Mouse (Mus musculus) erythroid progenitor cell, adult 5-6 weeks (primary cell): ENCODE results near the gene Ppil4. TPM values are rescaled to one million over a fixed set of nuclear protein-coding genes. Genes with fewer than 3 reads are reported as not detected.
"Not testable (repeated sequence)": the region's sequence is repeated elsewhere in the genome, so short reads cannot be mapped to it uniquely, and the experiment has no call there.

ENCODE experiments used
- ATAC-seq: replicated peaks from 2 replicates; pipeline ENCODE4 v1.8.0; 2016; ENCODE audit warnings: moderate number of reproducible peaks, mild to moderate bottlenecking, moderate TSS enrichment, inconsistent platforms; ENCODE audit not compliant: poor library complexity, low FRiP score, severe bottlenecking
- total RNA-seq, 2 experiments: library from RNA; stranded (forward) in 1 of 2; stranded (reverse) in 1 of 2; fragments of 150-400 nt in 1 of 2; fragments of 186-747, 209-891 nt in 1 of 2; gene quantifications; 2 replicates each; pipeline versions ENCODE4 v1.2.3 to v1.2.4; 2015 to 2017; ENCODE audit warnings: low replicate concordance in 2 of 2

The Ppil4 gene
- total RNA-seq (2015; ENCODE audit: low replicate concordance) (35.7 and 36.0 TPM in 2 replicates), total RNA-seq (2017; ENCODE audit: low replicate concordance) (66.4 and 88.2 TPM in 2 replicates)

DNA sequence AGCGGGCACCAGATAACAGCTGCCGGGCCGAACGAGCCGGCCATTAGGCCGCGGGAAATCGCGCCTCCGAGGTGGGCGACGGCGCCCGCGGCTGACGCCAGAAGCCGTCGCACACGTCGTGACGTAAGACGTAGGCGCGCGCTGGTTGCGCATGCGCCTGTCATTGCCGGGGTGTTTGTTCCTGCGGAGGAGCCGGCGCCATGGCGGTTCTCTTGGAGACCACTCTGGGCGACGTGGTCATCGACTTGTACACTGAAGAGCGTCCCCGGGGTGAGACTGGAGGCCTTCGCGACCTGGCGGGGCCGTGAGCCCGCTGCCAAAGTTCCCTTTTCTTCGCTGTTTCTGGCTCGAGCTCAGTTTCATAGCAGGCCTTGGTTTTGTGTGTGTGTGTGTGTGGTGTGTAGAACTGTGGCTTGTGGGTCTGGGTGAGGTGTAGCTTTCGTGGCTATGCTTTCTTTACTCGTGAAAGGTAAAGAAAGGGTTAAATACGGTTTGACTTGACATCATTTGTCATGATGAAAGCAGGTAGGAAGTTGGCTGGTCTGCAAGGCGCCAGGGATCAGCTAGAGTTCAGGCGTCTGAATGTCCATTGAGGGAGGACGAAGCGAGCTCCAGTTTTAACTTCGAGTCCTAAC lies at the start of gene Ppil4, which contains the start of gene Ginm1:
Ppil4 (plus strand) TSS at position 141 of the 635 bp plus-strand sequence.
Ginm1 (minus strand) TSS at position 74 of the 635 bp plus-strand sequence.
- peak; percentile 97 for ATAC-seq

DNA sequence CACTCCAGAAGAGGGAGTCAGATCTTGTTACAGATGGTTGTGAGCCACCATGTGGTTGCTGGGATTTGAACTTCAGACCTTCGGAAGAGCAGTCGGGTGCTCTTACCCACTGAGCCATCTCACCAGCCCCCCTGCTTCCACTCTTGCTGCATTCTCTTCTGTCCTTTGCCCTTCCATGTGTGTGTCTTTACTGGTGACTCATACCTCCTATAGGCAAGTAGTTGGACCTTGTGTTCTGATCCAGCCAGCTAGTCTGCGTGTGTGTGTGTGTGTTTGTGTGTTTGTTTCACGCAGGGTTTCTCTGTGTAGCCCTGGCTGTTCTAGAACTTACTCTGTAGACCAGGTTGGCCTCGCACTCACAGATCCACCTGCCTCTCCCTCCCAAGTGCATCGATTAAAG lies 47.2 kb upstream of the Ppil4 start:
- not testable (repeated sequence) for ATAC-seq

DNA sequence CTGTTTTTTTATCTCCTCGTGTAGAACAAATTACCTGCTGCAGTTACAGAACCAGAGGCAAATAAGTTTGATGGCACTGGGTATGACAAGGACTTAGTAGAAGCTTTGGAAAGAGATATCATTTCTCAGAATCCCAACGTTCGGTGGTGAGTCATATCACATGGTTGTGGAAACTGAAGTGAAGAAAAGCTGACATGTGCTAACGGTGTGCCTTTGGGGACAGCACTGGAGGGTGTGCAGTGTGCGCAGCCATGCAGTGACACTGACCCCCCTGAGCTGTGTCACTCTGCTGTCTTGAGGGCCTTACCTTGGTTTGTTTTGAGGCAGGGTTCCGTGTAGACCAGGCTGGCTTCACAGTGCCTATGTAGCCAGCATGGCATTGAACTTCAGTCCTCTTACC lies 43.9 kb upstream of the Ppil4 start:
- ATAC-seq: no peak

DNA sequence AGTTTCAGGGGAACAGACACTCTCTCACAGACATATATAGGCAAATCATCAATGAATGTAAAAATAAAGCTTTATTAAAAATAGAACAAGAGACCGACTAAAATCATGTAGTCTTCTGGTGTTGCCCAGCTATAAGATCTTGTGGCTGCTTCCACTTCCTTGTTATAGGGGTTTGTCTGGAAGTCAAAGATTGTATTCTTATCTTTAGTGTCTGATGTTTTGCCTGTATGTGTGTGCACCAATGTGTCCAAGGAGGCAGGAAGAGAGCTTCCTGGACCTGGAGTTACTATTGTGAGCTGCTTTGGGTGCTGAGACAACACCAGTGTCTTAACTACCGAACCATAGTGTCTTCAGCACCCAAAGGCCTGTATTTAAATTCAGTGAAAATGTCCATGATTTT lies 35.1 kb upstream of the Ppil4 start:
- no peak for ATAC-seq

DNA sequence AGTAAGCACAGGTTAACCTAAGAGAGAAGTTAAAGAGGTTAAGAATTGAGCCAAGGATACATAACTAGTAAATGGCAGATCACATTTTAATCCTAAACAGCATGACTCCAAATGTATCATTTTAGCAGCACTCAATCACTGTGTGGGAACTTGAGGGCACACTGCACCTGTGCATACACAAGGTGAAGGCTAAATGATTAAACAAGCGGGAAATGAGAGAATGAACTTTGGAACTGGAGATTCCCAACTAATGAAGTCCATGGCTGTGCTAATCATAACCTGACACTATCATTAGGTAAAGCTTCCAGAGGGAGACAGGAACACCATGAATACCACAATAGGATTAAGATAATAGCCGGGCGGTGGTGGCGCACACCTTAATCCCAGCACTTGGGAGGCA lies 20.3 kb upstream of the Ppil4 start:
- ATAC-seq: no peak

DNA sequence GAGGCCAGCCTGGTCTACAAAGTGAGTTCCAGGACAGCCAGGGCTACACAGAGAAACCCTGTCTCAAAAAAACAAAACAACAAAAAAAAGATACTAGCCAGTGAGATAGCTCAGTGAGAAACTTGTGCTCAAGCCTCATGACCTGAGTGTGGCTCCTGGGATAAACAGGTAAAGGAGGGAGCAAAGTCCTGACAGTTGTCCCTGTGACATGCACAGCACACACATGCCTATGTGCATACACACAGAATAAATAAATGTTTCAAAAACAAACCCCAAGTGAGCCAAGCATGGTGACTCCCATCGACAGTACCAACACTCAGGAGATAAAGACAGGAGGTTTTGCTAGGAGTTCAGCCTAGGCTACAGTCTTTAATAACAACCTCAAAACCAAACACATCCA lies 19.9 kb upstream of the Ppil4 start:
- no peak for ATAC-seq

DNA sequence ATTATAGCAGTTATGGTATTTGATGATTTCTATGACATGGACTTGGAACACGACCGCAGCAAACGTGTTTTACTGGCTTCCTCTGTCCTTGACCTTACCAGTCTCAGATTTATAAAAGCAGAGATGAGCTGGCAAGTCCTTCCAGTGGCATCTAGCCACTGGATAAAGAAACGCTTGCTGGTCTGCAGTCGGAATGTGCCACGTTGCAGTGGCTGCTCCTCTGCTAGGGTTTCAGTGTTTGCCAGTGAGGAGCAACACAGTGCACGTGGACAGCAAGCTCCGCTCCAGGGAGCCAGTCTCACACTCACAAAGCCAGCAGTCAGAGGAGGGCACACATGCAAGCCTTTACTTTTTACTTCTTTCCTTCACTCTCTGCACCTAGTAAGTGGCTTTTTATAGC lies 17.3 kb upstream of the Ppil4 start:
- ATAC-seq: no peak

DNA sequence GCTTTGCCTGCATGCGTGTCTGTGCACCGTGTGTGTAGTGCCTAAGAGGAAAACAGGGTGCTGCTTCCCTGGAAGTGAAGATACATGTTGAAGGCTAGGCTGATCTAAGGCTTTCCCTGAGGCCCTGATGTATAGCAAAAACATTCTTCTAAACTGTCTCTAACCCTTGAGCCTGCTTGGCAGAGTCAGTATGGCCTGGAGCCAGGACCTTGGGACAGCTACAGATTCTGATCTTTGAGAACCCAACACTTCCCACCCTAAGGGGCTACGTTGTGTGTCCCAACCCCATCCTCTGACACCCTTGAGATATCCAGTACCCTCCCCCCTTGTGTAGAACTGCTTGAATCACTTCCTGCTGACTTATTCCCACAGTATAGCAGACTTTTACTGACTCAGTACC lies 14.3 kb upstream of the Ppil4 start:
- no peak for ATAC-seq

DNA sequence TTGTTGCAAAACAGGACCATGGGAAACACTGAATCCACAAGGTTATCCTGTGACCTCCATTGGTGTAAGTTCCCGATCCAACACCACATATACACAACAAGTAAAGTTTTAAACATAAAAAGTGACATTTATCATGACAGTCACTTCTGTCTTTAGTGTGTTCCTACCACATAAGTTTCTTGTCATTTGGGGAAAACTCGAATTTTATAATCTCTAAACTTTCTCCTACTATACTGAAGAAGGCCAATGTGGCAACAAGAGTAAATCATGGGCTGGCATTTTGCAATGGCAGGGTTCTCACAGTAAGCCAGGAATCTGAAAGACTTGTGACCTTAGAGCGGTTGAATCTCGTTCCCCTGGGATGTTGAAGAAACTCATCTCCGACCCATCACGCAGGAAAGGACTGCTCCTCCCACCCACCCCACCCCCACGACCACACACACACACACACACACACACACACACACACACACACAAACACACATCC lies 12.9 kb upstream of the Ppil4 start:
- ATAC-seq: no peak

DNA sequence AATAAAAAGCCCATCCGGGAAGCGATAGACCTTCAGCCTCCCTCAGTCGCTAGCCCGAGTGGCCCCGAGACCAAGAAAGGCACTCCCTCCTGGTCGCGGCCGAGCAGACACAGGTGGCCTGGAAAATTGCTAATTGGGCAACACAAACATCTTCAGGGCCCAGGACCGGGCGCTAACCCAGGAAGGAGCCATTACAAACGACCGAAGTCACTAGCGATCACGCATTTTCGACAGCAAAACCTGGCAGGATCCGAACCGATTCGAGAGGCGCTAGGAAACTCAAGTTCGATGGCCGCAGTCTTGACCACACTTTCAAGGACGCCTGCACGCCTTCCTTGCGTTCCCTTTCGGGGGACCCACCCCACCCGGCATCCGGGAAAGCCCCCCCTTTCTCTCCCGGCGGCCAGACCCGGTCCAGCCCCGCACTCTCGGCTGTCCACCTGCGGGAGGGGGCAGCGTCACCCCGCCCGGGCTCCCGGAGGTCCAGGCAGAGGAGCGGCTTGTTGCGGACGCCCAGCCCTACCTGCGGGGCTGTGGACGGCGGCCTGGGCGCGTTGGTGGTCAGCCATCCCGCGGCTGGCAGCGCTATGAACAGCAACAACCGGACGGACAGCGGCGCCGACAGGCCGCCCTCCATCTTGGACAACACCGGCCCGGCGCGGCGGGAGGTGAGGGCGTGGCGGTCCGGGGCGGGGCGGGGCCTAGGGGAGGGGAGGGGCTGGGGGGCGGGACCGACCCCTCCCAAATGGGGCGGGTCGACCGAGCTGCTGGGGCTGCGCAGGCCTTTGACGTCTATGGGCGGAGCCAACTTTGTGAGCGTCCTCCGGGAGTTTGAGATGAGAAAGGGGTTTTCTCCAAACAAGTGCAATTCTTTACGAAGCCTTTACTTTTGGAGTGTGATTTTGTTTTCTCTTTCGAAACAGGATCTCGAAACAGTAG lies 12.2 kb upstream of the Ppil4 start:
- peak; percentile 91 for ATAC-seq

DNA sequence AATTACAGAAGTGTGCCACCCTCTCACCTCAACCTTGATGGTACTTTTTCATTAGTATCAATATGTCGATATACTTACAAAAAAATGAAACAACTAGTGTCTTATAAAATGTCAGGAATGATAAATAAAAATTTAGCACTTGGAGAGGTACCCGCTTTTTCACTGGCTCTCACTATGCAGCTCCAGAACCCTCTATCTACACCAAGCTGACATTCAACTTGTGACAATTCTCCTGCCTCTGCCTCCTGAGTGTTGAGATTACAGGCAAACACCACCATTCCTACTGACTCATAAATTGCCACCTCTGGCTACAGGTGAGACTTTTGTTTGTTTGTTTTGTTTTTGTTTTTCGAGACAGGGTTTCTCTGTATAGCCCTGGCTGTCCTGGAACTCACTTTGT lies 11.5 kb upstream of the Ppil4 start:
- peak; percentile 33 for ATAC-seq

DNA sequence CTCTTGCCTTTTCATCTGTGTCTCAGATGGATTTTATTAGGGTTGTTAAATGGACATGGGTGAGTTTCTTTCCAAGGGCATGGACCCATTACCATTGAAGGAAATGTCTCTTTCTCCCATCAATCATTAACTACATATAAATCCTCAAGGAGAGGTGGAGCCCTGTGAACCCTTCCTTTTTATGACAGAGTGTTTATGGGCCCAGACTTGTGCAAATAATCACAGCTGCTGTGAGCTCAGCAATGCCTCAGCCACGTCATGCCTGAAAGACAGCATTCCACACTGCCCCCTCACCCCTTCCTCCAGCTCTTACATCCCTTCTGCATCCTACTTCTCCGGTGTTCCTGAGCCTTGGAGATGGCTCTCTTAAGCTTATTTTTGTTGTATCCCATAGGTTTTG lies 5.4 kb upstream of the Ppil4 start:
- ATAC-seq: no peak

DNA sequence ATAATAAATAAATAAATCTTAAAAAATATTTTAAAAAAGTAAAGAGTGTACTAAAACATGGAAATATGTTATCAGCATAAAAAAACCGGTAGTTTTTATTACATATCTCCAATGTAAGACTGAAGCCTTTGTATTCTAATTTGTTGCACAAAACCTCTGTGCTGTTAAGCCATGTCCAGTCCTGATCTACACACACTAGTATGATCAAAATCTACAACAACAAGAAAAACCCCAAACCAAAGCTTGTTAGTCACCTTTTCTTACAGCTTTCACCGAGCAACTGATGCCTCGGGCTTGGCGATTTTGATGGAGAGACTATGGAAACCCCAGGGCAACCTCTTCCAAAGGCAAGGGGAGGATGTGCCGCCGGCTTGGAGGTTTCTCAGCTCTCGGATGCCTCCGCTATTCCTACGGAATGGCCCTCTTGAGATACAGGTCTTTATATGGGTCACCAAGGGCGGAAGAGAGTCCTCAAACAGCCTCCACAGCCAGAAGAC lies 389 bp upstream of the Ppil4 start:
- no peak; the same call in 1 of the 2 replicates for ATAC-seq

DNA sequence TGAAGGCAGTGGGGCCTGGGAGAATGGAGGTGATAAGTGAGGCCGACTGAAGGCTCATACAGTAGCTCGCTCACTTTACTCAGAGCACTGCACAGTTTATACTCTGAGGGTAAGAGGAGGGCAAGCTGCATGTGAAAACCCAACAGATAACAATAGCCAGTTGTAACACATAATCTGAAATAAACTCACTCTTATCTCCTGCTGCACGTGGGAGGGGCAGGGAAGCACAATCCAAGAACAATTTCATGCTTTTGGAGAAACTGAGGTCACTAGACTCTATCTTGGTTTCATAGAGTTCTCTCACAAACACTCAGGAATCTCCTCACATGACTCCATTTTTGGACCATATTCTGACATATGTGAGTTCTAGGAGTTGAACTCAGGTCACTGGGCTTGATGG lies 8.6 kb downstream of the Ppil4 start:
- no peak for ATAC-seq

DNA sequence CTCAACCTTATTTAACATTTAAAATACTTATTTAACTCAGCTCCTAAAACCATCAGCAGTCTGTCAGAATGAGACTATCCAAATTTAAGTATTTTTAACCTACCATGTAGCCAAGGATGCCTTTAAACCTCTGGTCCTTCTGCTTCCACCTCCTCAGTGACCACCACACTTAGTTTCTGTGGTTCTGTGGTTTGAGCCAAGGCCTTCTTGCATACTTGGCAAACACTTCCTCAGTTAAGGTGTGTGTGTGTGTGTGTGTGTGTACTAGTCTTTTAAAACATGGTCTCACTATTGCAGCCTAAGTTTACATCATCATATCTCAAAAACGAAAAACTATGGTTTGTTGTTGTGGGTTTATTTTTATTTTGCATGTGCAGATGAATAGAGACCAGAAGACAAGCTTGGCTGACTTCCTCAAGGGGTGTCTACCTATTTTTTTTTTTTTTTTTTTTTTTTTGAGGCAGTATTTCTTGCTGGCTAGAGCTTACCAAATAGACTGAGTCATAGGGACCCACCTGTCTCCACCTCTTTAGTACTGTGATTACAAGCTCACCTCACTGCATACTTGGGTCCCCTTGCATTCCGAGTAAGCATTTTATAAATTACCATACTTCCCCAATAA lies 9.9 kb downstream of the Ppil4 start:
- ATAC-seq: no peak

DNA sequence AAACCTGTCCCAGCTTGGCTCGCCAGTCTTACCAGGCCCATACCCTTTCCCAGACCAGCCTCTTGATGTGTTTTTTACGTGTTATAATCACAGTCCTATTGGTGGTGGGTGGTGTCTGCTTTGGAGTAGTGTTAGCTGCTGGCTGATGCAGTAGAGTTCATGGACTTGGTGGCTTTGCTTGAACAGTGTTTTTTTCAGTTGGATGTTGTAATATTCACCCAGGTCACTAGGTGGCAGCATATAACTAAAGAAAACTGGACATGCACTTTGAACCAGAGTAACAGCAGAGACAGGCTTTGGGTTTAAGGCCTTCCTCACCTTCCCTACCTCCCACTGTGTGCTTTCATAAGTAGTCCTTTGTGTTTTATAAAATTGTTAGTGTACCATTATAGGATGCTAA lies 17.2 kb downstream of the Ppil4 start:
- ATAC-seq: peak; percentile 79

DNA sequence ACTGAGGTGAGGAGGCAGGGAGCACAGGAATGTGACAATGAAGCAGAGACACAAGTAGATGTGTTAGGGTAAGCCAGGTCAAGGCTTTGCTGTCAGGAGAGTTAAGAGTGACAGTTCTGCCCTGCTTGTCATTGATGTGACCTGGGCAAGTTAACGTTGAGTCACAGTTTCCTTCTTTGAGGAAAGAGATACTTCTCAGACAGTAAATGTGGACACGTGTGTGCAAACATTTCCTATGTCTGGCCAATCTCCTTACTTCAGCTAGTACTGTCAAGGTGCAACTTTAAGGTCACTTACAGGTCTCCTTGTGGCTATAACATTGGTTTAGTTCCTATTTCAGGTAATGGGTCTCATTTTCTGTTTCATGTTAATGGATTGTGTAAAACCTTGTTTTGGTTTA lies 23.8 kb downstream of the Ppil4 start:
- ATAC-seq: no peak

DNA sequence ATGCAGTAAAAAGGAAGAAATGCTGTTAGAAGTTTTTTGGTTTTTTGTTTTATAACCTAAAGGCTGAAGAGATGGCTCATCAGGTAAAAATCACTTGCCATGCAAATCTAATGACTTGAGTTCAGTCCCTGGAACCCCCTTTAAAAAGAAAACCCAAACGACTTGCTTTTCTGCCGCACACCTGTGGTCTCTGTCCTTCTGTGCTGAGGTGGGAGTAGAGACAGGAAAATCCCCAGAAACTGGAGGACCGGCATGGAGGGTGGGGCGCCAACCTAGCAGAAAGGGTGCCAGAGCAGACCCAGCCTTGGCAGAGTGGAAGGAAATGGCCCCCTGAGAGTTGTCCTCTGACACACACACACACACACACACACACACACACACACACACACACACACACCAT lies 26.0 kb downstream of the Ppil4 start:
- ATAC-seq: no peak

DNA sequence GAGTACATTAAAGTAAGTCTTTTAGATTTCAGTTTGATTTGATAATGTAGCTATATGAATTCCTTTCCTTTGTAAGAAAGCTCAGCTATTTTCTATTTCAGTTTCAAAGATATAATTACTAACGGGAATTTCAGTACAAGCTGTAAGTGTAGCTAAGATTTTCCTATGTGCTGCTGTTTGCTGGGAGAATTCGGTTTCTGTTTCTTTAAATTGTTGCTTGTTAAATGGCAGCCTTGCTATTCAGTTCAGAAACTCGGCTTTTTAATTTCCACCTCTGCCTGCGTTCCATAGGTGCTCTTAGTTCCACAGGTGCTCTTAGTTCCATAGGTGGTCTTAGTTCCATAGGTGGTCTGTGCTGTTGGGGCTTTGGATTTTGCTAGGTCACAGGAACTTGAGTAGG lies 26.5 kb downstream of the Ppil4 start:
- ATAC-seq: no peak

DNA sequence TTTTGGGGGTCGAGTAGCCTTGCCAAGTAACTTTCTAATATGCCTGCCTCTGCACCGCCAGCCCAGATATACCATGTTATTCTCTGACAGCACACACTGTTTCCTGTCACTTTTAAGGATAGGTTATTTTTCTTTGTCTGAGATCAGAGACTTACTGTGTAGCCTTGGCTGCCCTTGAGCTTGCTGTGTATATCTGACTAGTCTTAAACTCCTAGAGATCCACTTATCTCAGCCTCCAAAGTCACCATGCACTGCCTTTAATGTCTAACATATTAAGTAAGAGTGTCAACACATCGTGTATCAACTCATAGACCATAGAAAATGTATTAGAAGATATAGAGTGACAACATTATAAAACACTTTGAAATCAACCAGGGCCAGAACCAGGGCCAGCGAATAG lies 26.9 kb downstream of the Ppil4 start:
- ATAC-seq: no peak
